Mouse (Mus musculus) heart, embryonic 16.5 days (tissue): ENCODE data around the gene Gfer. TPM values are rescaled to one million over a fixed set of nuclear protein-coding genes. Genes with fewer than 3 reads are reported as not detected.

Experiments
- ATAC-seq: fragments of 200-750 bp; cut with Nextera tagmentation; replicated peaks from 2 replicates; pipeline ENCODE4 v1.8.0; 2017; ENCODE audit warnings: moderate number of reproducible peaks; ENCODE audit not compliant: insufficient read depth, low FRiP score; ENCODE audit errors: extremely low read depth
- H3K27ac ChIP-seq: fragments of 300-500 bp; sonication (generic); 2 replicates; pipeline ENCODE4 v1.5.1; 2014; ENCODE audit warnings: mild to moderate bottlenecking, low read length, control low read depth, moderate library complexity
- H3K27me3 ChIP-seq: fragments of 300-500 bp; sonication (generic); 2 replicates; pipeline ENCODE4 v1.6.1; 2014; ENCODE audit warnings: low read length, mixed read lengths; ENCODE audit not compliant: control insufficient read depth, insufficient read depth
- H3K36me3 ChIP-seq: fragments of 300-500 bp; sonication (generic); 2 replicates; pipeline ENCODE4 v1.6.1; 2014; ENCODE audit not compliant: control insufficient read depth, insufficient read depth
- H3K4me1 ChIP-seq: fragments of 300-500 bp; sonication (generic); 2 replicates; pipeline ENCODE4 v1.6.1; 2014; ENCODE audit warnings: low read length, mixed read lengths; ENCODE audit not compliant: control insufficient read depth, insufficient read depth
- H3K4me2 ChIP-seq: fragments of 300-500 bp; sonication (generic); 2 replicates; pipeline ENCODE4 v1.6.1; 2014; ENCODE audit warnings: low read depth, mild to moderate bottlenecking, control low read depth, low read length
- H3K4me3 ChIP-seq: fragments of 300-500 bp; sonication (generic); 2 replicates; pipeline ENCODE4 v1.5.1; 2014; ENCODE audit warnings: mild to moderate bottlenecking, control low read depth, low read length
- H3K9ac ChIP-seq: fragments of 300-500 bp; sonication (generic); 2 replicates; pipeline ENCODE4 v1.6.1; 2014; ENCODE audit warnings: low read length, control low read depth
- H3K9me3 ChIP-seq: fragments of 300-500 bp; sonication (generic); replicated peaks from 2 replicates; pipeline ENCODE4 v1.6.1; 2016; ENCODE audit warnings: low read length; ENCODE audit not compliant: control insufficient read depth
- WGBS: fragments of 180-500 bp; shearing (Covaris S2); extraction: QIAGEN DNeasy Blood & Tissue Kit; methylation state at CpG from one replicate; pipeline ENCODE4 v1.1.7; 2014; 5-methylcytosine and 5-hydroxymethylcytosine counted together
- polyA plus RNA-seq: library from polyadenylated mRNA; unstranded; fragments of >200 nt; fragmentation: Nextera tagmentation; extraction: Ambion mirVana; gene quantifications from 2 replicates; pipeline ENCODE4 v1.2.1, GENCODE M21; 2015

Gene Gfer
- polyA plus RNA-seq, 1 experiment from 2014 or later, result 29.7 TPM

DNA sequence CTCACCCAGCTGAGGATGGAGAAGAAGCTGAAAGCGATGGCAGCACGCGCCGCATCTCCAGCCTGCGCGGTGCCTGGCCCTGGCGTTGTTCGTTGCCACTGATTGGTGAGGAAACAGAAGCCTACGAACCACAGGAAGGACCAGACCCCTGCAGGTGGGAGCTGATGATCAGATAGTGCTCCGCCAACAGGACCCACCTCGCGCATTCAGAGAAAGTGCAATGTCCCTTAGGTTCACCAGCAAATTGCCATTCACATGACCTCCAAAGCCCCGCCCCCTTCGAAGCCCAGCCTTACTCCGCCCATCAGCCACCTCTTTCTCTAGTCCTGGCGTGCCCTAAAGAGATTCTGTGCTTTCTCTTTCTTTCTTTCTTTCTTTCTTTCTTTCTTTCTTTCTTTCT, 9.4 kb downstream of the Gfer start:
- H3K9me3 ChIP-seq, result no peaks in the 10 kb centered on the region
- no peak overlapping the region for H3K4me3 ChIP-seq
- peaks cover 15% of the 10 kb centered on the region for H3K4me1 ChIP-seq
- H3K27ac ChIP-seq, result no peak overlapping the region
- H3K36me3 ChIP-seq, result peaks cover 6% of the 10 kb centered on the region
- ATAC-seq, result no peak
- no peak overlapping the region for H3K9ac ChIP-seq
- peaks cover 31% of the 10 kb centered on the region for H3K27me3 ChIP-seq
- peak overlapping the region; percentile 36; the same call in 1 of the 2 replicates for H3K4me2 ChIP-seq
- 27% methylated on average over 16 of the region's 16 CpGs for WGBS

DNA sequence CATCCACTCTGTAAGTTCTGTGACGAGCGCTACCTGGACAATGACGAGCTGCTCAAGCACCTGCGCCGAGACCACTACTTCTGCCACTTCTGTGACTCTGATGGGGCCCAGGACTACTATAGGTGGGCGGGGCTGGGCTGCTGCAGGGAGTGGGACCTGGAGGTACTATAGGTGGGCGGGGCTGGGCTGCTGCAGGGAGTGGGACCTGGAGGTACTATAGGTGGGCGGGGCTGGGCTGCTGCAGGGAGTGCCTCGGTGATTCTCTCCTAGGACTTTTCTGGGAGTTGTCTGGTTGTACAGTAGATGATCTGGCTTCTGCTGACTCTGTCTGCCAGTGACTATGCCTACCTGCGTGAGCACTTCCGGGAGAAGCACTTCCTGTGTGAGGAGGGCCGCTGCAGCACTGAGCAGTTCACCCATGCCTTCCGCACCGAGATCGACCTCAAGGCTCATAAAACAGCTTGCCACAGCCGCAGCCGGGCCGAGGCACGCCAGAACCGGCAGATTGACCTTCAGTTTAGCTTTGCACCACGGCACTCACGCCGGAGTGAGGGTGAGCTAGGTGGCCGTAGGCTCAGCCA, 18.4 kb downstream of the Gfer start:
- ATAC-seq, result no peak
- Histone ChIP-seq H3K27me3 (no peaks in the 10 kb centered on the region), H3K36me3 (peaks cover 41% of the 10 kb centered on the region), H3K4me1 (peaks cover 5% of the 10 kb centered on the region), H3K9ac (no peak overlapping the region), H3K4me2 (no peak overlapping the region), H3K9me3 (no peaks in the 10 kb centered on the region), H3K4me3 (no peak overlapping the region), H3K27ac (no peak overlapping the region)
- 90% methylated on average over 24 of the region's 24 CpGs for WGBS

DNA sequence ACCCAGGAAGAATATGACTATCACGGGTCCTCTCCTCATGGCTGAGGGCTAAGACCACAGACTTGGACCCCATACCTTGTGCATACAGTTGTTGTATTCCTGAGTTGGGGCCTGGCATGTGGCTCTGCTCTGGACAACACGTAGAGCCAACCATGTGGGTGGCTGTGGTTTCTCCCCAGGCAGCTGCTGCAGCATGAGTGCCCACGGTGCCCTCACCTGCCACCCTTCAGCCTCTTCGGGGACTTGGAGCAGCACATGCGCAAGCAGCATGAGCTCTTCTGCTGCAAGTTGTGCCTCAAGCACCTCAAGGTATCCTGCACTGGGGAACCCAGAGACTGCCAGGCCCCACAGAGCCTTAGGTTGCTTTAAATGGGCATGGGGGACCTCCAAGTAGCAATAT, 19.1 kb downstream of the Gfer start:
- WGBS, result 92% methylated on average over 5 of the region's 5 CpGs
- Histone ChIP-seq H3K9ac (no peak overlapping the region), H3K4me2 (no peak overlapping the region), H3K27ac (no peak overlapping the region), H3K27me3 (no peaks in the 10 kb centered on the region), H3K36me3 (peaks cover 37% of the 10 kb centered on the region), H3K4me1 (peaks cover 11% of the 10 kb centered on the region), H3K9me3 (no peaks in the 10 kb centered on the region), H3K4me3 (no peak overlapping the region)
- ATAC-seq, result no peak

DNA sequence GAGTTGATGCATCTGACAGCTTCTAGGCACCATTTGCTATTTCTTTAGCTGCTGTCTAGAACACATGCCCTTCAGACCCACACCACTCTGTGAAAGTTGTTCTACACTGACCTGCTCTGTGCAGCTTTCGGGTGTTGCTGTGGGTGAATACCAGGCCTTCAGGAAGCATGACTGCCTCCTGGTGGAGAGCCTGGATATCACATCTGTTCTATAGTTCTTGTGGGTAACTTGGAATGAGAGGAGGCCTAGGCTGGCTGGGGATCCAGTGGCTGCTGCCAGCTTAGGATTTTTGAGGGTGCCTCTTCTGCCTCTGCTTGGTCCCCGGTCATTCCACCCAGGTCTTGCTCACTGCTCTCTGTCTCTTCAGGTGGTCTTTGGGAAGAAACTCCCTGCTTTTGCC, 19.8 kb downstream of the Gfer start:
- H3K4me1 ChIP-seq, result peaks cover 18% of the 10 kb centered on the region
- peaks cover 33% of the 10 kb centered on the region for H3K36me3 ChIP-seq
- H3K27me3 ChIP-seq, result no peaks in the 10 kb centered on the region
- H3K27ac ChIP-seq, result no peak overlapping the region
- H3K9ac ChIP-seq, result no peak overlapping the region
- H3K4me3 ChIP-seq, result no peak overlapping the region
- no peaks in the 10 kb centered on the region for H3K9me3 ChIP-seq
- ATAC-seq, result no peak
- 60% methylated on average over 2 of the region's 2 CpGs for WGBS
- no peak overlapping the region for H3K4me2 ChIP-seq

DNA sequence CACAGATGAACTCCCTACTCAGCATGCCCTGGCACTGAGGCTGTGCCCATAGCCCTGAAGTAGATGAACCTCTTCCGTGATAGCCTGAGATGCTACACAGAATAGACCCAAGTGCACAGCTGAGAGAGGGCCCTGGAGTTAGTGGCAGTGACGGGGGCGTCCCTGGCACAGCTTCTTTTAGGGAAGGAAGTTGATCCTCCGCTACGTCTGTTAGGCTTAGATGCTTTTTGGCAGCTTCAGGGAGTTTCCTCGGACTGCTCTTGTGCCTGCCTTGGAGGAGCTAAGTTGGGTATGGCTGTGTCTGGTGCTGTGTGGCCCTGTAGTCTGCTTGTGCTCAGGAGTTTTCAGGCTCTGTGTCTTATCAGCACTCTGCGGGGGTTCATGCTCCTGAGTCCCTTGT, 21.7 kb downstream of the Gfer start:
- no peak for ATAC-seq
- Histone ChIP-seq H3K4me1 (peaks cover 28% of the 10 kb centered on the region), H3K9me3 (no peaks in the 10 kb centered on the region), H3K4me2 (no peak overlapping the region), H3K9ac (no peak overlapping the region), H3K27ac (no peak overlapping the region), H3K4me3 (no peak overlapping the region), H3K36me3 (peaks cover 19% of the 10 kb centered on the region), H3K27me3 (no peaks in the 10 kb centered on the region)
- 59% methylated on average over 7 of the region's 7 CpGs for WGBS

DNA sequence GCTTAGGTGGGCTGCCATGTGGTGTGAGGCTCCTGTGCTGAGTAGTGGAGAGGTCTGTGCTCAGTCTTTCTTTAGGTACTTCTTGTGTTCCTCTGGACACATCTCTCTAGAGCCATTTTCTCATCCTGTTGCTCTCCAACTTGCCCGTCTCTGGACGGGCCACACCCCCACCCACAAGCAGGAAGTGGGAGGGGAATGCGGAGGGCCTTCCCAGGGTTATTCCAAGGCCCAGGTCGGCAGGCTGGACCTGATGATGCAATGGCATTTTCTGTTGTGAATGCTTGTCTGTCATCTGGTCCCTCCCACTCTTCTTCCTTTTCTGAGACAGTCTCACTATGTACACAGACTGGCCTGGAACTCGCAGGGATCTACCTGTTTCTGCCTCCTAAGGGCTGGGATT, 23.8 kb downstream of the Gfer start:
- Histone ChIP-seq H3K36me3 (peaks cover 3% of the 10 kb centered on the region; the same call in 1 of the 2 replicates), H3K4me3 (no peak overlapping the region), H3K9ac (peak overlapping the region; percentile 97; the same call in 1 of the 2 replicates), H3K27ac (peak overlapping the region; percentile 42; the same call in 1 of the 2 replicates), H3K9me3 (no peaks in the 10 kb centered on the region), H3K27me3 (no peaks in the 10 kb centered on the region), H3K4me2 (peak overlapping the region; percentile 42), H3K4me1 (peaks cover 33% of the 10 kb centered on the region)
- WGBS, result 24% methylated on average over 5 of the region's 5 CpGs
- ATAC-seq, result no peak

DNA sequence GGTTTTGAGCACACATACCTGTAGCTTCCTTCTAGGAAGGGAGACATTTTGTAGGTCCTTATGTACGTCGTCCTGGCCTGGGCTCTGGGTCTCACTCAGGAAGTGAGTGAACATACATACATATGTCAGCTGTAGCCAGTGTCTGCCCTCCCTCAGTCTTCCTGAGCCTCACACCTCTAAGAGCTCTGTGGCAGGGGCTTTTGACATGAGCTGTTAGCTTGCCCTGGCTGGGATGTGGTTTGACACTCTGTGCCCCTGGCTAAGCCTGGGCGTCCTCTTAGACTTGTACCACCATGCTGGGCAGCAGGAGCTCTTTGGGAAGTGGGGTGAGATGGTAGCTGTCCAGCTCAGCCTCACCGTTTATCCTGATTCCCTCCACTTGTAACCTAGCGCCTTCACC, 24.6 kb downstream of the Gfer start:
- Histone ChIP-seq H3K4me2 (peak overlapping the region; percentile 79; the same call in 1 of the 2 replicates), H3K27me3 (no peaks in the 10 kb centered on the region), H3K4me3 (no peak overlapping the region), H3K27ac (no peak overlapping the region), H3K4me1 (peaks cover 33% of the 10 kb centered on the region), H3K9ac (peak overlapping the region; percentile 97), H3K36me3 (no peaks in the 10 kb centered on the region), H3K9me3 (no peaks in the 10 kb centered on the region)
- no peak for ATAC-seq
- WGBS, result 58% methylated on average over 5 of the region's 5 CpGs

DNA sequence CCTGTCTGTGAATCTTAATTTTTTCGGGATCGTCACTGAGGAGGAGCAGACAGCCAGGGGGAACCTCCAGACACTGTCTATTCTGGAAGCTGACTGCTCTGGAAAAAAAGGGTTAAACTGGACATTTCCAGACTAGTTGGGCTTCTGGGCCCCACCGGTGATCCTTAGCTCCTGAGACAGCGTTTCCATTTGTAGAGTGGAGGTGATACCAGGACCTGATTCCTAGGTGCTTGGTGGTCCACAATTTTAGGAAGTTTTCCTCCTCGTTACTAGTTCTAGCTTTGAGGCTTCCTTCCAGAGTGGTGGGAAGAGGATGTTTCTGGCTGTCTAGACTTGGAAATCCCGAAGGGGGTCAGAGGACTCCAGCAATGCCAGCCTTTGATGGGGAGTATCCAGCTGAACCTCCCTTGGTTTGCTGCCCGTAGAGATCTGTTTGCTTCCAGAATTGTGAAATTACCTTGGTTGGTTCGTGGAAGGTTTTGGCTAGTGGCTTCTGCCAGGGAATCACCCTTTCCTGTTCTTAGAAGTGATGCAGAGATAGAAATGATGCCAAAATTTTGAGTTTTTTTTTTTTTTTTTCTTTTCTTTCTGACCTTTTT, 25.6 kb downstream of the Gfer start:
- H3K9me3 ChIP-seq, result no peaks in the 10 kb centered on the region
- peak overlapping the region; percentile 97 for H3K9ac ChIP-seq
- no peaks in the 10 kb centered on the region for H3K27me3 ChIP-seq
- 8% methylated on average over 8 of the region's 8 CpGs for WGBS
- H3K4me2 ChIP-seq, result peak overlapping the region; percentile 79
- H3K4me1 ChIP-seq, result peaks cover 30% of the 10 kb centered on the region
- no peaks in the 10 kb centered on the region for H3K36me3 ChIP-seq
- H3K27ac ChIP-seq, result peak overlapping the region; percentile 87
- H3K4me3 ChIP-seq, result peak overlapping the region; percentile 91
- ATAC-seq, result no peak

DNA sequence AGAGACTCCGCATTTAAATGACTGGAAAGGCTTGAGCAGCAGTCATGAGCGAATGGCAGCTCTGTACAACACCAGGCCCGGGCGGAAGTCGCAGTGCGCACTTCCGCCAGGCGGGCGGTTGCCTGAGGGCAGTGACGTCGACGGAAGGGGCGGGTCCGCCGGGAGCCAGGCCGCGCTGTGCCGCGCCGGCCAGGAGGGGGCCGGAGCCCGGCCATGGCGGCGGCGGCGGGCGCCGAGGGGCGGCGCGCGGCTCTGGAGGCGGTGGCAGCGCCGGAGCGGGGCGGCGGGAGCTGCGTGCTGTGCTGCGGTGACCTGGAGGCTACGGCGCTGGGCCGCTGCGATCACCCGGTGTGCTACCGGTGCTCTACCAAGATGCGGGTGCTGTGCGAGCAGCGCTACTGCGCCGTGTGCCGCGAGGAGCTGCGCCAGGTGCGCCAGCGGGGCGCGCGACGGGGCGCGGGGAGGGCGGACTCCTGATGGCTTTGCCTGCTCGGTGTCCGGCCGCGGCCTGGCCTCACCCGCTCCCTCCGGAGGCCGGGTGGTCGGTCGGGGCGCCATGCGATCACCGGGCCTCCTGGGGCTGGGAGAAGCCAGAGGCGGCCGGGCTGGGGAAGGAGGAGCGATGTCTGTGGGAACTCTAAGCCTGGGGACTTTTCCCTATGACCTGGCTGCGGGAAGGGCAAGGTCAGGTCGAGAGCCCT, 26.3 kb downstream of the Gfer start, which contains the start of gene Zfp598:
Gene Zfp598, plus strand, starts transcription at position 143 of the 701 bp plus-strand sequence.
- Histone ChIP-seq H3K9ac (peak within 1 kb of the TSS; percentile 97), H3K4me2 (peak within 1 kb of the TSS; percentile 79), H3K27me3 (no peaks in the 10 kb centered on the region), H3K36me3 (no peaks in the 10 kb centered on the region), H3K27ac (peak within 1 kb of the TSS; percentile 87), H3K4me3 (peak within 1 kb of the TSS; percentile 91), H3K9me3 (no peaks in the 10 kb centered on the region), H3K4me1 (peaks cover 30% of the 10 kb centered on the region)
- WGBS, result 0% methylated on average over 76 of the region's 80 CpGs
- ATAC-seq, result peak; percentile 98
